Mouse (Mus musculus) right cerebral cortex, postnatal 14 days (tissue): ENCODE data around the gene Aldh6a1.
A peak's percentile ranks its signal among the peaks of the same experiment; 100 is the strongest.

ENCODE experiments used
- DNase-seq: peaks from one replicate; pipeline ENCODE4 v3.0.0; 2022

The Aldh6a1 gene

DNA sequence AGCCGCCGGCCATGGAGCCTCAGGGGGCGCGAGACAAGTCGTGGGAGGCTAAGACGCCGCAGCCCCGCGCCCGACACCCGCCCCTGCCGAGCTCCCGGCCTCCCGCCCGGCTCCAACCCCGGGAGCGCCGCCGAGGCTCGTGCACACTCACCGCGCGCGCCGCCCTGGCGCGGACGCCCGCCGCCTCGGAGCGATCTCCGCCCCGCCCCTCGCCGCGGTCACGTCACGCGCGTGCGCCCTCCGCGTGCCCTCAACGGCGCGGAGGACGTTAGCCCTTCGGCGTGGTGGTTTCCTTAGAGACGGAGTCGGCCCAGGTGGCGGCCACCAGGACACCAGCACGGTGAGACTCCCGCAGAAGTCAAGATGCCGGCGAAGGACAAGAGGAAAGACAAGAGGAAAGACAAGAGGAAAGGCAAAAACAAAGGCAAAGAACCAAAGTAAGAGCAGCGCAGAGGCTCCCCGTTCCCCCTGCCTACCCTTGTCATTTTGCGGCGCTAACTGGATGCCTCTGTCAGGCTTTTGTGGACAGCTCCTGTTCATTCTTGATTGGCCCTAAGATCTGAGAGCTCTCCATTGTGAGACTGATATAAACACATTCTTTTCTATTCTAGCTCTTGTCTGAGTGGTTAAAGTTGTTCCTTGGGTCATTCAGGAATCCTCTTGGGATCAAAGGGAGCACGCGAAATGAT is 41.8 kb downstream of the Aldh6a1 start, which contains the start of the genes Entpd5 and Bbof1:
Gene Entpd5 (minus strand): TSS at position 211 of the 689 bp plus-strand sequence.
Gene Bbof1 (plus strand): TSS at position 253 of the 689 bp plus-strand sequence.
- peak; percentile 90 for DNase-seq

DNA sequence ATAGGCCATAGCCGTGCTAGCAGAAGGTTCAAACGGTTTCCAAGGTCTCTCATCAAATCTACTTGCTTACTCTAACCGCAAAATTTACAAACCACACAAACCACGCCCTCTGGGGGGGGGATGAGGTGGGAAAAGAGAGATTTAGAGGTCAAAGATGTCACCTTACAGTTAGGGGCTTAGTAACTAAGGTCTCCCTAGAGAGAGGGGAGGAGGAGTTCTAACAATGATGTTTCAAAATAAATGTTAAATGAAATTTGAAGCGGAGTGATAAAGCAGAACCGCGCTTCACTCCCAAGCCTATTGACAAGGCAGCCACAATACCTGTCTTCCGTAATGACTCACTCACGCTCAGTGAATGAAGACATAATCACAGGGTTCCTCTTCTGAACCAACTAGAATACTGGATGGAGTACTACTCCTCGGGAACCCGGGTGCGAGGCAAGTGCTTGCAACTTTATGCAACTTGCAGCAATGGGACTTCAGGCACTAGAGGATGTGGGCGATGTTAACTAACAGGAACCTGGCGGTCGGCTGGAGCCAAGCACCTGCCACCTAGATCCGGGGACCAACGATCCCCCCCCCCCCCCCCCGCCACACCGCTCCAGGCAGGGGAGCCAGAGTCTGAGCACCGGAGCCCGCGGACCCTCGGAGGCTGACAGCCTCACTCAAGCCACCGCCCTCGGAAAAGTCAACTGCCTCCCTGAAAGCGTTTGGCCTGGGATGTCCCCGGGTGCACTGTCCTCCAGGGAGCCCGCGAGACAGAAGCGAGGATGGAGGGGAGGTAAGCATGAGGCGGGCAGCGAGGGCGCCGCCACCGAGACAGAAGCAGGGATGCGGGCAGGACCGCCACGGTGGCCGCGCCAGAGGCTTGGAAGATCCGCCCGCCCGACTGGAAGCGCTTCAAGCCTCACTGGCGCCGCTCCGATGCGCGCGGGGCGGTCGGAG is 42.7 kb downstream of the Aldh6a1 start:
- peak; percentile 26 for DNase-seq

DNA sequence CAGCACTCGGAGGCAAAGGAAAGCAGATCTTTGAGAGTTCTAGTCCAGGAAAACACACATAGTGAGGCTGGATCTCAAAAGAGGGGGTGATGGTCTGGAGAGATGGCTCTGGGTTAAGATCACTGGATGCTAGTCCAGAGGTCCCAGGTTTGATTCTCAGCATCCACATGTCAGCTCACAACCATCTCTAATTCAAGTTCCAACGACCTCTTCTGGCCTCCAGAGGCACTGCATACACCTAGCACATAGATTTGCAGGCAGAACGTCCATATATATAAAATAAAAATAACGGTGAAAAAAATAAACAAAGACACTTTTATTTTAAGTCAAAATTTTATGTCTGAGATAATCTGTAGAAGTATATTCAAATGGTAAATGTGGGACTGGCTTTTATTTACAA is 43.5 kb downstream of the Aldh6a1 start:
- DNase-seq, result no peak

DNA sequence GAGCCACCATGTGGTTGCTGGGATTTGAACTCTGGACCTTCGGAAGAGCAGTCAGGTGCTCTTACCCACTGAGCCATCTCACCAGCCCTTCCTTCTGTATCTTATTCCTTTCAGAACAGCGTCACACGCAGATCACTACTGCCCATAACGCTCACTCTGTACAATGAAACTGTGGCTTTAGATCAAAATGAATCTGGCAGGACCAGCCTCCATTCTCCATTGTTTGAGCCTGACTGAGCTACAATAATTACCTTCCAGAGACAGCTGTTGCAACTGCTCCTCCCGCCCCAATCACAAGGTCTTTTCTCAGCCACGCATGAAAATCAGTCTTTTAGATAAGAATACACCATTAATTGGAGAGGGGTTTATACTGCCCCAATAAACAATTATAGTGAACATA is 46.3 kb downstream of the Aldh6a1 start:
- no peak for DNase-seq

DNA sequence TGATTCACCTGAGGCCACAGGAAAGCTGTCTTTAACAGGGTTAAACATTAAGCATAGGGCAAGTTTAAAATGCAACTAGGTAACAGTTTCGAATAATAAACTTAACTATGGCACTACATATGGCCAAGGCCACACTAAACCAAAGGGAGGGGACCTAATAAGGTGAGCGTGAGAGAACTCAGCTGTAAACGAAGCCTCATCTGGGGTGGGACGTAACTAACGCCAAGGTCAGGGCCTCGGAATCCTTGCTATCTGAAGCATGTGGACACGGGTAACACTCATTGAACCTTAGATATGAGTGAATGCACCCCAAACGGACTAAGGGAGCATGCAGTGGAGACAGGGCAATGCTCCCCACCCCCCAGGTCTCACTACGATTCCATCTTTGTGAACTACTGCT is 47.9 kb downstream of the Aldh6a1 start:
- no peak for DNase-seq

DNA sequence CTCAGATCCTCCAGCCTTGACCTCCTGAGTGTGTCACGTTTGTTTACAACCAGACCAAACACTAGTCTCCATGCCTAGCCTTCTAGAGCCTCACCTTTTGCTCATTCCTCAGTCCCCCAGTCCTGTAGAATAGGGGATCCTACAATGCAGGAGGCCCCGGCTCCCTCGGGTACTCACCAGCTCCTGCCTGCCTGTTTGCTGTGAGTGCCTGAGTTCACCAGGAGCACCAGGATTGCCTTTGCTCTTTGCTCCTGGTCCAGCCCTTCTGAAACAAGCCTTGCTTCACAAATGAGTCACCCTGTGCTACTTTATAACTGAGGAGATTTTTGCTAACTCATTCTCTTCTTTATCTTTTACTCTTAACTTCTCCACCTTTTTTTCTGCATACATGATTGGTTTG is 50.2 kb downstream of the Aldh6a1 start:
- no peak for DNase-seq

DNA sequence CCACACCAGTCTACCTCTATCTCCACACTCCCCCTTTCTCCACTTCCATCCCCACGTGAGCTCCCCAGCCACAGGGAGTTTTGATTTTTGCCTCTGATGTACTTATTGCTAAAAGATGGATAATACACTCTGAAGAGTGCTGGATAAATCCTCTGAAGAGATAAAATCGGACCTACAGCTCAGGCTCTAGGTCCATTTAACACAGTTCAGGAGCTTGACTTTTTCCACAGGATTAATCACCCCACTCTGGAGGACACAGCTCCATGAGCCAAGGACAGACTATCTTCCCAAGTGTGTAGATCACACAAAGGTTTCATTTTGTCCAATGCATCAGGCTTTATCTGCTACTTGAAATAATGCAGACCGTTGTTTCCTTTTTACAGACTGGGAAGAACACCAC is 50.7 kb downstream of the Aldh6a1 start:
- no peak for DNase-seq

DNA sequence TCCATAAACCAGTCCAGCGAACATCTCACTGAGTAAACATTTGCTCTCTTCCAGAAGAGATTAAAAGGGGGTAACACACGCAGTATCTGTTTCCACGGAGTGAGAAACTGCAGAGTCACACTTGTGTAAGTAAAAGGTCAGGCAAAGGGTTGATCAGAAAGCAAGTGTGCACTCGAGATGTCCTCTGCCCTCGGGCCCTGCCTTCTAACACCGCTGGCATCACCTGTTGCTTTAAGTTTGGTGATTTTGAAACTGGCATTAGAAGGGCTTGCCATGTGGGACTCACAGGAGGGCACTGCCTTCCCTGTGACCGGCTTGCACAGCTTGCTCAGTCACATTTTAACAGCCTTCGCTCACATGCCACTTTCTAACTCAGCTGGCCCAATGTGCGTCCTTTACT is 51.1 kb downstream of the Aldh6a1 start:
- DNase-seq, result no peak

DNA sequence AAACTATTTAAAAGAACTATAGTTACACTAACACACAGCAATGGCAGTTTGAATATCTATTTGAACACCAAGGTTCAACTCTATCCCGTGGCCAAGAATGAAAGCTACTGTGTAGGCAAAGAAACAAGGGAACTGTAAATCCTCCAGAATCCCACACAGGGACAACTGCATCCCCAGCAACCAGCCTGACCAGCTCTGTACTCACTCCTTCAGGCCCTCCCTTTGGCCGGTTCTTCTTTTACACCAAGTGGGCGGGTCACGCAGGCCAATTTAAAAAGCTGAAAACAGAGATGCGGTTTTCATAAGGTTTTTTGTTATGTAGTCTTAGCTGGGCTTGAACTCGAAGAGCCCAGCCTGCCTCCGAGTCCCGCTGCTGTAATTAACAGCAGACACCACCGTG is 51.7 kb downstream of the Aldh6a1 start:
- no peak for DNase-seq

DNA sequence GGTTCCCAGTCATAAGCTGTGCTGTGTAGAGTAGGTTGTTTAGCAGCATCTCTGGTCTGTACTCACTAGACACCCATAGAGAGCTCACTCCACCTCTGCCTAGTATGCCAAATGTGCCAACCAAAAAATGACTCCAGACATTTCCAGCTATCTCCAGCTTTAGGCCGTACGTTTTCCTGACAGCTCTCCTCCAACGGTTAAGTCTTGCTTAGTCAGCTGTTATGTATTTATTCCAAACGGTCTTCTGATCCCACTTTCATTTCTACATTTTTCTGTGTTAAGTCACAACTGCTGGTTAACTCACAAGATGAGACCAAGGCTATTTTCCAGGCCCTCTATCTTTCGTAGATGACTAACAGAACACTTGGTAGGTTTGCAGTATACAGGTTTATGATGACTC is 52.2 kb downstream of the Aldh6a1 start:
- no peak for DNase-seq

DNA sequence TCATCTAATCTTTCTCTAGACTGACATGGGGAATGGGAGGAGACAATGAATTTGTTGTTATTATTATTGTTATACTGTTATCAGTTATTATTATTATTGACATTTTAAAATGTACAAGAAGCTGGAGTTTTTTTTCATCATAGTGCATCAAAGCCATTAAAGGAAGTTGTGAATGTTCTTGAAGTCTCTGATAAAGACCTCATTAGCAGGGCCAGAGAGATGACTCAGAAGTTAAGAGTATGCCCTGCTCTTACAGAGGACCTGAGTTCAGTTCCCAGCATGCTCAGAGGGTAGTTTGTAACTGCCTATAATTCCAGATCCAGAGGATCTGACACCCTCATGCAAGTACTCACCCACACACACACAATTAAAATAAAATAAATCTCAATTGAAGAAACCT is 53.1 kb downstream of the Aldh6a1 start:
- no peak for DNase-seq

DNA sequence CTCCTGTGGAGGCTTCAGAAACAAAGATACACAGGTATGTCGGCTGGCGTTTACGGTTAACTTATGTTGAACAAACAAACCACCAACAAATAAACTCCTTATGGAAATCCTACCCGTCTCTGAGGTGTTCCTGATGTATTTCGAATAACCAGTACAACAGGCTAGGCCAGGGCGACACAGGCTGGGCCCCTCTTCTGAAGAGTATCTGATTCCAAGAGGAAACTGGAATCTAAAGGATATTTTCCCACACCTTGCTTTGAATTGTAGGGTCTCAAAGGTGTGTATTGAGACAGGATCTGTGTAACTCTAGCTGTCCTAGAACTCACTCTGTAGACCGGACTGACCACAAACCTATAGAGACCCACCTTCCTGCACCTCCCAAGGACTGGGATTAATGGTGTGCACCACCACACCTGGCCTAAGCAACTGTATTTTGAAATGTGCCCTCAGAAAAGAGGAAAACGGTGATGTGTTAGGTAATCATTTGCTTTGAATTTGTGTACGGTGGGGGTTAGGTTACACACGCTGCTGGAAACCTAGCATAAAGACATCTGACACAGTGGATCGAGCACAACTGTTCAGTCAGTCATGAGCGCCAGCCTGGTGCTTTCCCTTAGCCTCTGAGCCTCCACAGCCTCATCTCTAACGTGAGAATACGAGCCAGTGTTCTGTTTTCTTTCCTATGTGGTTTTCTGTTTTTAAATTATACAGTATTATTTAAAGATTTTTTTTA is 53.7 kb downstream of the Aldh6a1 start:
- no peak for DNase-seq

DNA sequence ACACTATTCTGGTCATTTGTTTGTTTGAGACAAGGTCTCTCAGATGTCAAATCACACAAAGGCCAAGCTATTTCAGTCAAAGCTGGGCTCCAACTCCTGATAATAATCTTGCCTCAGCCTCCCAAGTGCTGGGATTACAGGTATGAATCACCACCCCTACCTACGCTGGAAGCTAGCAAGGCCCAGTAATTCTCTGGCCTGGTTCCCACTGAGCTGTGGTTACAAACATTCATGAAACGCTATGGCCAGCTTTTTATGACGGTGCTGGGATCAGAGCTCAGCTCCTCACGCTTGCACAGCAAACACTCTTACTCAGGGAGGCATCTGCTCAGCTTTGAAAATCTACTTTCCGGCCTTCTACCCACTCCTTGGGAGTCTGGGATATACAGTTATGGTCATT is 57.0 kb downstream of the Aldh6a1 start:
- no peak for DNase-seq

DNA sequence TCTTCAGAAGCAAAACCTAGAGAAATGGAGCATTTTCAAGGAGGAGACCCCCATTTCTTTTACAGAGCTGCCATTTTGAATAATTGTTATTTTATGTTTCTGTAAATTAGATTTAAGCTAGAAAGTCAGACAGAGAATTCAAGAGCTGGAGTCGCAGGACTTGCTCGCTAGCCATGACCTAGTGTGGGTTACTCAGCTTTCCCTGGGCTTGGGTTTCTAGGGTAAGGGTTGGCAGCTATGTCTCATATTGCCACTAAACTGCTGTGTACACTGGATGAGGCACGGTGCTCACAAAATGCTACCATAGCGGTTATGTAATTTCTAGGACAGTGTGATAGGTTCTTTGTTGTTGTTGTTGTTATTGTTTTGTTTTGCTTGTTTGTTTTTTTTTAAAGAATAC is 58.1 kb downstream of the Aldh6a1 start:
- DNase-seq, result no peak

DNA sequence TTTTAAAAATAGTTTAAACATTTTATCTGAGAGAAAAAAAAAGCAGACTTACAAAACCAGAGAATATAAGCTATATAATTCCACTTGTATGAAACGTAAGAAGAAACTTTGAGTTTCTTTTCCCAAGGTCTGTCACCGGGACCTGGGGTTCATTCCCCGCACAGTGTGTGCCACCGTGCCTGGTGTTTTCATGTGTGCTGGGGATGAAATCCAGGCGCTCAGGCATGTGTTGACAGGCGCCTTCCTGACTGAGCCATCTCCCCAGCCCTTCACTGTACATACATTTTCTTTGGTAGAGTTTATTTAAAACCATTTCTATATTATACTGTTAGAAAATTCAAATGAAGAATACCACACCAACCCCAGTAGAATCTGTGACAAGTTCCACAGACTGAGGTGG is 60.5 kb downstream of the Aldh6a1 start:
- DNase-seq, result no peak

DNA sequence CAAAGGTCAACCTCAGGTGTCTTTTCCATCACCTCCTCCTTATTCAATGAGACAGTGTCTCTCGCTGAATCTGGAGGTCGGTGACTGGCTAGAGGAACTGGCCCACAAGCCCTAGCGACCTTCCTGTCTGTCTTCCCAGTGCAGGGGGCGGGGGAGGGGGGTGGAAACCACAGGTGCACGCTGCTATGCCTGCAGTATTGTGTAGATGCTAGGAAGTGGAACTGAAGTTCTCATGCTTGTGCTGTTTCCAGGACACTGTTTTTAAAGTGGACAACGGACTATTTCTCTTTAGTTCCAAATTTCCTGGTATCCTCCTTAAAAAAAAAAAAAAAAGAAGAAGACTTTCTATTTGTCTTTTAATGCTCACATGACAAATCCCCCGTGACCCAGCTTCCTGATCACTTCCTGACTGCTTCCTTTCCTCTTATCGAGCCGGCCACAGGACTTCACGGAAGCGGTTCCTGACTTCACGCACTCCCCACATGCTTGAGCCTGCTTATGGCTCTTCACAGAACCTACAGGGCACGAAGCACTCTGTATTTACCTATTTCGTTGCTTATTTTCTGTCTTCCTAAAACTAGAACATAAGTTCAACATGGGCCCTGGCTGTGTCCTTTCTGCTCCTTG is 61.9 kb downstream of the Aldh6a1 start:
- DNase-seq, result no peak

DNA sequence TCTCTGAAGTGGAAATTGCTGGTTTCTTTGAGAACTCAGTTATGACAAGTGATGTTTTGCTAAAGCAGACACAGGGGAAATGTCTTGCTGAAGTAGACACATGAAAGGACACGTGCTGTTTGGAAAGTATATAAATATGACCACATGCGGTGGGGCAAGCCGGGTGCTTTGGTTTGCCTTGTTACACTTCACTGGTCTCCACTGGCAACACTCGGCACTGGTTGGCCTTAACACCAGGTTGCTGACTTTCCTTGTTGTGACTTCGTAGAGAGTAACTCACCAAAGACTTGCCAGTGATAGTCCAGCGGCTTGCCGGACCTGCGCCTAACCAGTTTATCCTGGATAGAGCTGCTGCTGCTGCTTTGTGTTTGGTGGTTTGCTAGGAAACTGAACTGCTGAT is 62.7 kb downstream of the Aldh6a1 start:
- DNase-seq, result no peak

DNA sequence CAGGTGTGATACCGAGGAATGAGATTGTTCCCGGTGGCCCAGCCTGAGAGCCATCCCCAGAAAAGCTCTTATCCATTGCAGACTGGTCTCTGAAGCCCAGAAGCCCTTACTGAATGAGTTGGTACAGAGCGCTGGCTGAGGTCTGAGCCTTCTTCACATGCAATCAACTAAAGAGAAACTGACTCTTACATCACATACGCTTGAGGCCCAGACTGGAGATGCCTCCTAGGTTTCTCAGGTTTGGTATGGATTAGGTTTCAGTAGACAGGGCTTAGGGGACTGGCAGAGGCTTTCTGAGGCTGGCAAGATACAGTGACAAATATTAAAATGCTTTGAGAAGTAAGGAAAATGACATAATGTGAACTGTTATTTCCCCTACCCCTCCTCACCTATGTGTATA is 65.4 kb downstream of the Aldh6a1 start:
- DNase-seq, result no peak

DNA sequence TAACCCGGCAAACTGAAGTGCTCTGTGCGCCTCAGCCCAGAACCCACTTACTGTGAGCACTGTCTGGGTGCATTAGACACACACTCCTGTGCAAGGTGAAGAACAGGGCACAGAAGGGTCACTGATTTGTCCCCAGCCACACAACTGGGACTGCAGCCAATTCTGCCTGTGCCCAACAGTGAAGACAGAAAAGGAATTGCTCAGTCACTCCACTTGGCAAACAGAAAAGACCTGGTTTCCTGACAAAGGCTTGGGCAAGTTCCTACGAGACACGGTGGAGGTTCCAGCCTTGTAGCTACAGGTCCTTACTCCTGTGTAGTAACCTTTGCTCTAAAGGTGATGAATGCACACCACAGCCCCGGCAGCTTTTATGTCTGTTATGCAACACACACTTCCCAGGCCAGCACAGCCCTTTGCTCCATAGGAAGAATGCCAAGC is 66.1 kb downstream of the Aldh6a1 start:
- peak; percentile 21 for DNase-seq

DNA sequence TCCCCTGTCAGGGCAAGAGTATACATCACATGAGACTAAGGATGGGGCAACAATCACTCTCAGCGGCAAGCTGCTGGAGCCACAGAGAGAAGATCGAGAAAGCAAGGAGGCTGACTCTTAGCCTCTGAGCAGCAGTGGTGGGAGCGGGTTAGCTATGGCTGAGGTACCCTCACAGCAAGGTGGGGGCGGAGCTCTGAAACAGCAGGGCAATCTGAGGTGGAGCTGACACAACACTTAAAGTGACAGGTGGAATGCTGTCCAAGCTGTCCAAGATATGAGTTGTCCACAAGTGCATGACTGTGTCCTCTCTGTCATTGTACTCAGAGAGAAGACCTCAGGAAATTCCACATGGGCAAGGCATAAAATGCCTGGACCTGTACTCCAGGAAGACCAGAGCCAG is 68.4 kb downstream of the Aldh6a1 start:
- DNase-seq, result no peak
